Mouse (Mus musculus) brown adipose tissue, adult 24 weeks (tissue): Measurements from ENCODE around the gene Fcer1g. TPM values are rescaled to one million over a fixed set of nuclear protein-coding genes. Genes with fewer than 3 reads are reported as not detected.

ENCODE experiments used
- H3K27ac ChIP-seq: fragments of 200-500 bp; replicated peaks from 2 replicates; pipeline ENCODE4 v1.5.1; 2012; ENCODE audit warnings: low read depth, mild to moderate bottlenecking, low read length
- H3K4me1 ChIP-seq: fragments of 200-500 bp; 2 replicates; pipeline ENCODE4 v1.6.1; 2012; ENCODE audit warnings: low read length, mixed read lengths; ENCODE audit not compliant: control insufficient read depth, insufficient read depth, insufficient read length
- H3K4me3 ChIP-seq: fragments of 200-500 bp; 2 replicates; pipeline ENCODE4 v1.5.1; 2012; ENCODE audit warnings: low read depth, mild to moderate bottlenecking, low read length, moderate library complexity; ENCODE audit not compliant: insufficient read depth
- polyA plus RNA-seq: library from polyadenylated mRNA; stranded (reverse); fragments of >200 nt; gene quantifications from 2 replicates; pipeline ENCODE4 v1.2.4, GENCODE M21; 2012; ENCODE audit not compliant: missing spikeins, insufficient read depth, insufficient read length

Gene Fcer1g
- polyA plus RNA-seq, 1 experiment, result 29.3 TPM

DNA sequence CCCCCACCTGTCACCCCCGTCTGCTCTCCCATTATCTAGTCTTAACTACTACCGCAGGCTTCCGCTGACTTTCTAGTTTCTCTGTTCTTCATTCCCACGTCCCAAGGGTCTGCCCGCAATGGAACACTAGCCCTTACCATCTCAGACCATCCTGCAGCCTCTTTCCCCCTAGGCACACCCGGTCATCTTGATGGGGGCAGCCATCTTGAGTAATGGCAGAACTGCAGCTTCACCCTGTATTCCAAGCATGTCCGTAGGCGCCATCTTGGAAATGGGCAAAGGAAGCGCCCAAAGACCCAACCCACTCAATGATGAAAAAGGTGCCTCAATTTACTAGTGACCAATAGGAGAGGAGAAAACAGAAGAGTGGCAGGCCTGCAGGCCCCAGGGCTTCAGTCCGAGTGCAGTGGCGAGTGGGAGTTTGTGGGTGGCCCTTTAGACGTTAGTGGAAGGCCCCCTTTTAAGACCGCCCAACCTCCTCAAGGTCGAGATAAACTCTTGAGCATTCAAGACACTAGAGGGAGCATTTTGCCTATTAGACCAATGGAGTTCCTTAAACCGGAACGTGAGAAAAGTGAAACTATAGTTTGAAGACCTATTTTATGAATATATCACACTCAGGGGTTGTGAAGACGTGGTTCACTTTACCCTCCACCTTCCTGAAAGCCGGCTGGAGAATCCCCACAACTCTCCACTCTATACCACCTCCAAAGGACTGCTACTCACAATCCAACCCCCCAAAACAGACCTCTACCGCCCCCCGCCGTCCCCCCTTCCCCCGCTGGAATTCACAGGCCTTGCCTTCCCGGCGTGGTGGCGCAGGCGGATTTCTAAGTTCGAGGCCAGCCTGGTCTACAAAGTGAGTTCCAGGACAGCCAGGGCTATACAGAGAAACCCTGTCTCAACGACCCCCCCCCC, 11.7 kb downstream of the Fcer1g start, which contains the start of gene Tomm40l:
Gene Tomm40l, minus strand, starts transcription at position 277 of the 918 bp plus-strand sequence.
- H3K4me1 ChIP-seq, result no peaks in the 10 kb centered on the region
- H3K27ac ChIP-seq, result peak within 1 kb of the TSS; percentile 82
- H3K4me3 ChIP-seq, result peak within 1 kb of the TSS; percentile 76

DNA sequence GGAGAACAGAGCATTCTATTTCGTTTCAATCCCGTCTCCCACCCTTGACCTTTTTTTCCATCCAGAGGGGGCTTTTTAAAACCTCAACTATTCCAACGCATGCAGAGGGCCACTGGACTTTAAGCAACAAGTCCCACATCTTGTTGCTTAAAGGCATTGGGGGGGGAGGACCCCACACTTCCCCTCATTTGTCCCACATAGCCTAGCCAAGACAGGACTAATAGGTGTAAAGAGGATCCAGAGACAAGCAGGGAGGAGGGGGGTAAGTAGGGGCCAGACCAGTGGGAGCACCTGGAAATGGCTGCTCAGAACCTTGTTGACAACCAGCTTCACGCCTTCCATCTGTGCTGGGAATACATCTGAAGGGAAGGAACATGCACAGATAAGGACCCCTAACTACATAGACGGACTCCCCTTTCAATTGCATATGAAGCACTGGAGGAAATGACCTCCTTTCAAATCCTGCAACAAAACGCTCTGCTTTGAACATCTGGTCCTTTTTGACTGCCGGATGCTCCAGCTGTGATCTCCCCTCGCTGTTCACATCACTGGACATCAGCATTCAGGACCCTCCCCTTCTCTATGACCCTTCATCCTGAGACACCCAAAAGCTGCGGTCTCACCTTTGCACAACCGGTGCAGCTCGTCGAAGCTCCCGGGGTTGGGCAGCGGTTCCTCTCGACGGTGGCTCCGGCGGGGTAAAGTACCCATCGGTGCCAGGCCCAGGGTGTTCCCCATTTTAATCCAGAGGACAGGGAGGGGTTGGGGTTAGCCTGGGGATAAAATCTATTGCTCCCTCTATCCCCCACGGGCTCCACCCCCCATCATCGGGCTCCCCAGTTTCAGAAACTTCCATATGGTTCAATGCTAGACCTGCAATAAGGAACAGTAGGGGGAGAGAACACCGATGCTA, 12.6 kb downstream of the Fcer1g start:
- Histone ChIP-seq H3K4me1 (no peaks in the 10 kb centered on the region), H3K27ac (peak overlapping the region; percentile 80), H3K4me3 (peak overlapping the region; percentile 76)

DNA sequence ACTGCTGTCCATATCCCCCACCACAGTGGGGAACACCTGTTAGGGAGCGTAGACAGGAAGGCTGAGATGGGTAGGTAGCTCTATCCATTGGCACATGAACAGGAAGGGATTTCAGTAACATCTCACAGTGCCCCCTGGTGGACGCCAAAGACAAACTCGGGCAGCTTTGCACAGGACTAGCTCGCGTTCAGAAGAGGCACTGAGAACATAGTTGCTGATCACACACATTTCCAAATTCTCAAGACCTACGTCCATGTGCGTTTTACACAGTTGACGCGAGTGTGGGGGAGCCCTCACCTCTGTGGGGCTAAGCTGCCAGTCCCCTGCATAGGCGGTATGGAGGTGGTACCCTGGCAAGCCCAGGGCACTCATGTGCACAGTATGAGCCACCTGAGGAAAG, 13.3 kb downstream of the Fcer1g start:
- Histone ChIP-seq H3K27ac (no peak overlapping the region), H3K4me1 (no peaks in the 10 kb centered on the region), H3K4me3 (peak overlapping the region; percentile 76; the same call in 1 of the 2 replicates)

DNA sequence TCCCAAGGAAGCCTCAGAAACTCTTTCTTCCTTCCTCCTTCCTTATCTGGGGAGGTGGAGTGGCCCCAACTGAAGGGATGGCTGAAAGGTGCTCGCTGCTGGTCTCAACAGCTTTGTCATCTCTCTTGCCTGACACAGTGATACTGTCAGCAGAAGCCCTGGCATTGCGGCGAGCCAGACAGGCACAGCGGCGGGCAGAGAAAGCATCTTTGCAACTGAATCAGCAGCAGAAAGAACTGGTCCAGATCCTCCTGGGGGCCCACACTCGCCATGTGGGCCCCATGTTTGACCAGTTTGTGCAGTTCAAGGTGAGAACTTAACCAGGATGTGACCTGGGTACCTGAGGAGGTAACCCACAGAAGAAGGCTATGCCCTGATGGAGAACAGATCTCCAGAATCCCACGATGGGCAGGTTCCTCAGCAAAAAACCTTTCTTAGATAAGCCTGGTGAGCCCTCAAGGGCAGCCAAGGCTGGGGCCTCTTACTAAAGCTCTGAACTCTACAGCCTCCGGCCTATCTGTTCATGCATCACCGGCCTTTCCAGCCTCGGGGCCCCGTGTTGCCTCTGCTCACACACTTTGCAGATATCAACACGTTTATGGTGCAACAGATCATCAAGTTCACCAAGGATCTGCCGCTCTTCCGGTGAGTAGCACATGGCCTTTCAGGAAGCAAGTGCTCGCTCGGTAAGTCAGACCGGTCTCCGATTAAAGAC, 17.8 kb downstream of the Fcer1g start:
- no peaks in the 10 kb centered on the region for H3K4me1 ChIP-seq
- no peak overlapping the region for H3K27ac ChIP-seq
- H3K4me3 ChIP-seq, result no peak overlapping the region

DNA sequence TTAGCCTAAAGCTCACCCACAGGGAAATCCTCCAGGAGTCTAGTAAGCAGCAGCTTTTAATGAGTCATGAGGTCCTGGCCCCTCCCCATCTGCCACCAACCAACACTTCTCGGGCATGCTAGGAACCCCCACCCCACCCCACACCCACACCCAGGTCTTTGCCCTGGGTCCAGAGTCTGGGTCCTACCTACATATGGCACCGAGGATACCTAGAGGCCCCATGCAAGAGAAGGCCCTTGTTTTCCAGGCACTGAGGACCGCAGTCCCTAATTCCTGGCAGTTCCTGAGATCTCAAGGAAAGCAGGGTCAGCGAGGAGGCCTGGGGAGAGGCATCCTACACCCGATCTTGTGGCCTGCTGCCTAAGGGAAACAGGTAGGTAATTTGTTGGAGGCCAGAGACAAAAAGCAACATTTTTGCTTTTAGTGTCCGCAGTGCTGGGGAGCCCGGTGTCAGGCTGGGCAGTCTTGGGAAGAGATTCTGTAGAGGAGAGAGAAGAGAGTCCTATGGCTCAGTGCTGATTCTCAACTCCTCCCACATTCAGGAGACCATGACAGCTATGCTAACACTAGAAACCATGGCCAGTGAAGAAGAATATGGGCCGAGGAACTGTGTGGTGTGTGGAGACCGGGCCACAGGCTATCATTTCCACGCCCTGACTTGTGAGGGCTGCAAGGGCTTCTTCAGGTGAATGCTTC, 20.2 kb downstream of the Fcer1g start, which contains the start of gene Nr1i3:
Gene Nr1i3, plus strand, starts transcription at position 170 of the 696 bp plus-strand sequence.
- H3K4me1 ChIP-seq, result no peaks in the 10 kb centered on the region
- H3K27ac ChIP-seq, result no peak within 1 kb of the TSS
- no peak within 1 kb of the TSS for H3K4me3 ChIP-seq

DNA sequence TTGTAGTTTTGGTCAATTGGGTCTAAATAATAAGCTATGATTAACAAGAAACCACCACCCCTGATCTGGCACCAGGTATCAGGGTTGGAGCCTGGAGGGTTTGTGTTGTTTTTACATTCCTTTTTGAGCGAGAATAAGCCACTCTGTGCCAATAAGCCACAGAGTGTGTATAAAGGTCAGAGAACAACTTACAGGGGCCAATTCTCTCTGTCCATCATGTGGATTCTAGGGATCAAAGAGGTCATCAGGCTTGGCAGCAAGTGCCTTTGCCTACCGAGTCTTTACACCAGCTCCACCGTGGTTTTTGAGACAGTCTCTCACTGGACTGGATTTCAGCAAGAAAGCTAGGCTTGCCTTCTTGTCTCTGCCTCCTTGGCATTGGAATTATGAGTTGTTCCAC, 21.3 kb downstream of the Fcer1g start:
- H3K4me3 ChIP-seq, result no peak overlapping the region
- no peak overlapping the region for H3K27ac ChIP-seq
- H3K4me1 ChIP-seq, result no peaks in the 10 kb centered on the region

DNA sequence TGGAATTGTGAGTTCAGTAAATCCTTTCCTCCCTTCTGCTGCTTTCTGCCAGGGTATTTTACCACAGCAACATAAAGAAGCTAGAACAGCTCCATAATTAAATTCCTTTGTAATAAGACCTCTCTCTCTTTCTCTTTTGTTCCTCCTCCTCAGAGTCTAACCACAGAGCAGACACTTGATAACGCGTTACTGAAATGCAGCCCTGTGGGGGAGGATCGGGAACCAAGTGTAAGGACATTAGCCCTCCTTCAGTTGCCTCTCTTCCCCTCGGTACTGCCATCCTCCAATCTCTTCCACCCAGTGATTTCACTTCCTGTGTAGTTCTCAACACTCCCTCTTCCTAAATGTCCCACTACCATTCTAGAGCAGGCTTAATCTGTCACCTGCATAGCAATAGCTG, 24.8 kb downstream of the Fcer1g start:
- H3K4me1 ChIP-seq, result no peaks in the 10 kb centered on the region
- no peak overlapping the region for H3K27ac ChIP-seq
- no peak overlapping the region for H3K4me3 ChIP-seq

DNA sequence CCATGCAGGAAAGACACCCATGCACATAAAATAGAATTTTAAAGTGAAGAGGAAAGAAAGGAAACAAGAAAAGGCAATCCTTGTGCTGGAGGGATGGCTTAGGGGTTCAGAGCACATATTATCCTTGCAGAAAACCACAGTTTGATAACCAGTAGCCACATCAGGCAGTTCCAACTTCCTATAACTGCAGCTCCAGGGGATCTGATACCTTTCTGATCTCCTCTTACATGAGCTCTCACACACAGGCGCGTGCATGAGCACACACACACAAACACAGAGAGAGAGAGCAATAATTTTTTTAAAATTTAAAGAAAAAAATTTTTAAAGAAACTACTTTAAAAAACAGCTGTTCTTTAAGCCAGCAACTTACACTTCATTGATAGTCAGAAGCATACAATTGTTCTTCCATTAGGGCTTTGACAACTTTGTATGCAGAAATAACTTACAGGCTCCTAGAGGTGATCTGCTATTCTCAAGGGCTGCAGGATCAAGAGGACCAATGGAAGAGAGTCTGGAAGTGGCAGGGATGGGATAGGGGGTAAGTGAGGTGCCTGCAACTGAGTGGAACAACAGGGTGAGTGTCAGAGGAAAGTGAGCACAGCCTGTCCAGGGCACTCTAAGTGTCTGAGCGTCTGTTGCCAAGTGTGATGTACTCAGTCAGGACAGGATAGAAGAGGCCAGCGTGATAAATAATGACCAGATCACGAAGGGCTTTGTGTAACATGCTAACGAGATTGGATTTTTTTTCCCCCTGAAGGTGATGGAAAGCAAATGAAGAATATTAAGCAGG, 28.3 kb downstream of the Fcer1g start:
- H3K4me1 ChIP-seq, result no peaks in the 10 kb centered on the region
- no peak overlapping the region for H3K27ac ChIP-seq
- H3K4me3 ChIP-seq, result no peak overlapping the region

DNA sequence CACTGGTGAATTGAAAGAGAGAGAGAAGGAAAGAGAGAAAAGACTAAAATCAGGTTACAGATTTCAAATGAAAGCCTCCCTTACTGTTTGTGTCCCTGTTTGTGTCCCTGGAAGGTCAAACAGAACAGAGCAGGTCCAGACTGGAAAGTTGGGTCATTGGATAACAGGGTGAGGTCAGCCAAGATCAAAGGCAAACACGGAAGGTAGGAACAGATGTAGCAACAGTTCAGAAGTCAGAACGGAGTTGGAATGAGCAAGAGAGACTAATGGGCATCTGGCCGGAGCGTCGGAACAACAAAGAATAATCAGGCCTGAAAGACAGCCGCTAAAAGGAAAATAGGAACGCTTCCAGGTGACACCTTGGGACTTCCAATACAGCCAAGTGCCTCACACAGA, 29.9 kb downstream of the Fcer1g start:
- no peaks in the 10 kb centered on the region for H3K4me1 ChIP-seq
- no peak overlapping the region for H3K4me3 ChIP-seq
- H3K27ac ChIP-seq, result no peak overlapping the region

DNA sequence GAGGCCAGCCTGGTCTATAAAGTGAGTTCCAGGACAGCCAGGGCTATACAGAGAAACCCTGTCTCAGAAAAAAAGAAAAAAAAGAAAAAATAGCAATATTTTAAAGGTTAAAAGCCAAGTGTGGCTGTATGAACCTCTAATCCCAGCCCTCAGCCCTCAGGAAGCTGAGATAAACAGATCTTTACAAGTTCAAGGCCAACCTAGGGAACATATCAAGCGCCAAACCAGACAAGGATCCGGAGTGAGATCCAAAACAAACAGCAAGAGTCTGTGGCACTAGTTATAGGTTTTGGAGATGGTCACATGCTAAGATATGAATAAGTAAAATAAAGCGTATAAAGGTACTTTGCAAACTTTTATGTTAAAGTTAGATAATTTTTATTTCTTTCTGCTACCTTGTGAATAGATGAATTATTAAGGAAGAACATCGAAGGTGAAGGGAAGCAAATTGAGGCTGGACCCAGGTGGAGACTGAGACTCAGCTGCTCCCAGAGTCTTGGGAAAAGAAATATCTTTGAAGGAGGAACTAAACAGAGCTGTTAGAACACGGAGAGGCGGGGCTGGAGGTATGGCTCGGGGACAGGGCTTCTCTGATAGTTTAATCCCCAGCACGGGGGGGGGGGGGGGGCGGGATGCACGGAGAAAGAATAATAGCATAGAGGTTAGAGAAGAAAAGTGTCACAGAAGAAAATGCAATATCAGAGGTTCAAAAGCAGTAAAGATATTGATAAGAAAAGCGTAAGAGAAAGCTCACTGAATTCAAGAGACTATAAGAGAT, 30.5 kb downstream of the Fcer1g start:
- Histone ChIP-seq H3K4me1 (no peaks in the 10 kb centered on the region), H3K27ac (no peak overlapping the region), H3K4me3 (no peak overlapping the region)

DNA sequence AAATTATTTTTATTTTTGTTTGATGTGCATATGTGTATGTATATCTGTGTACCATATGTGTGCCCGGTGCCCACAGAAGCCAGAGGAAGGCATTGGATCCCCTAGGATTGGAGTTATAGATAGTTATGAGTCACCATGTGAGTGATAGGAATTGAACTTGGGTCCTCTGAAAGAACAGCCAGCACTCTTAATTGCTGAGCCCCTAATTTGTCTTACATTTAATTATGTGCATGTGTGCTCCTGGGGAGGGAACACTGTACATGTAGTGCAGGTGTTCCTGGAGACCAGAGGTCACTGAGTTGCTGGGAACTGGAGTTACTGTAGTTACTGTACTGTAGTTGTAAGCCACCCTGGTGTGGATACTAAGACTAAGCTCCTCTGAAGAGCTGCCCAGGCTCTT, 33.4 kb downstream of the Fcer1g start:
- Histone ChIP-seq H3K27ac (no peak overlapping the region), H3K4me3 (no peak overlapping the region), H3K4me1 (no peaks in the 10 kb centered on the region)

DNA sequence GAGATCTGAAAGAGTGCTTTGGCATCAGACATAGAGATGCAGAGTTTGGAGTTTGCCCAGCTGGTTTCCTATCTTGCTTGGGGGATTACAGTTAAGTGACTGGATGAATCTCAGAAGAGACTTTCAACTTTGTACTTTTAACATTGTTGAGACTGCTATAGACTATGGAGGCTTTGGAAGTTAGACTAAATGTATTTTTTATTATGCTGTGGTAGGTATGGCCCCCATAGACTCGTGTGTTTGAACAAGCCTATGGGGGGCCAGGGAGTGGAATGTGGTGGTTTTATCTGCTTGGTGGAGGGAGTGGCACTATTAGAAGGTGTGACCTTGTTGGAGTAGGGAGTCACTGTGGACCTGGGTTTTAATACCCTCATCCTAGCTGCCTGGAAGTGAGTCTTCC, 34.6 kb downstream of the Fcer1g start:
- Histone ChIP-seq H3K4me1 (no peaks in the 10 kb centered on the region), H3K27ac (no peak overlapping the region), H3K4me3 (no peak overlapping the region)

DNA sequence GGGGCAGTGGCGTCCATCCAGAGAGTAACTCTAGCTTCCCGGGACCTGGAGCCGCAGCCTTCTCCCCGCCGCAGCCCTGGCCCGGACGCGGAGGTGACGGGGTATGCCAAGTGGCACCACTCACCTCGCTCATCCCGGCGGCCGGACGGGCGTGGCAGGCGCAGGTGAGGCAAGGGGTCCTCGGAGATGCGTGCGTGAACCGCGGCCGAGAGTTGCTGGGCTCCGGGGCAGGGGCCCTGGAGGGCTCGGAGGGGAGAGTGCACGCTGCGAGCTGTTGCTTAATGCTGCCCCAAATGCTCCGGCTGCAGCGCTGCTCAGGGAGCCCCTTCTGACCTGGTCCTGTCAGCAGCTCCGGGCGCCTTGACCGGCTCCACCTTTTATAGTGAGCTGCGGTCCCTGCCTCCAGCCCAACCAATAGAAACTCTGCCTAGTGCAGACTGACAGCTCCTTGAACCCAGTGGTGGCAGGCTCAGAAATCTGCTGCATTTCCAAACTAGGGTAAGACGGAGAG, 38.2 kb downstream of the Fcer1g start, which contains the start of gene Pcp4l1:
Gene Pcp4l1, minus strand, starts transcription at position 382 of the 511 bp plus-strand sequence.
- Histone ChIP-seq H3K4me3 (peak within 1 kb of the TSS; percentile 41), H3K27ac (no peak within 1 kb of the TSS), H3K4me1 (no peaks in the 10 kb centered on the region)
